Mouse (Mus musculus) 416B (cell line): ENCODE data around the gene Ubr7.
A peak's percentile ranks its signal among the peaks of the same experiment; 100 is the strongest.

Source experiments
- DNase-seq: peaks from one replicate; pipeline ENCODE4 v3.0.0; 2011; ENCODE audit warnings: low read depth

Ubr7 gene

GRCm38 (mm10) chr12:102757689-102758402 lies at the start of gene Ubr7, which contains the start of the genes Gm28051 and Gon7:
Gene Ubr7 (plus strand): TSS chr12:102757967.
Gene Gm28051 (minus strand): TSS chr12:102757765.
Gene Gon7 (minus strand): TSS chr12:102757803.
- DNase-seq: peak; percentile 97

GRCm38 (mm10) chr12:102708220-102708619 lies 49.5 kb upstream of the Ubr7 start:
- DNase-seq: peak; percentile 73

- DNase-seq: no peak
Observed at GRCm38 (mm10) chr12:102709896-102710295, 47.9 kb upstream of the Ubr7 start.

- DNase-seq: no peak
Observed at GRCm38 (mm10) chr12:102710851-102711375, 46.9 kb upstream of the Ubr7 start.

DNA sequence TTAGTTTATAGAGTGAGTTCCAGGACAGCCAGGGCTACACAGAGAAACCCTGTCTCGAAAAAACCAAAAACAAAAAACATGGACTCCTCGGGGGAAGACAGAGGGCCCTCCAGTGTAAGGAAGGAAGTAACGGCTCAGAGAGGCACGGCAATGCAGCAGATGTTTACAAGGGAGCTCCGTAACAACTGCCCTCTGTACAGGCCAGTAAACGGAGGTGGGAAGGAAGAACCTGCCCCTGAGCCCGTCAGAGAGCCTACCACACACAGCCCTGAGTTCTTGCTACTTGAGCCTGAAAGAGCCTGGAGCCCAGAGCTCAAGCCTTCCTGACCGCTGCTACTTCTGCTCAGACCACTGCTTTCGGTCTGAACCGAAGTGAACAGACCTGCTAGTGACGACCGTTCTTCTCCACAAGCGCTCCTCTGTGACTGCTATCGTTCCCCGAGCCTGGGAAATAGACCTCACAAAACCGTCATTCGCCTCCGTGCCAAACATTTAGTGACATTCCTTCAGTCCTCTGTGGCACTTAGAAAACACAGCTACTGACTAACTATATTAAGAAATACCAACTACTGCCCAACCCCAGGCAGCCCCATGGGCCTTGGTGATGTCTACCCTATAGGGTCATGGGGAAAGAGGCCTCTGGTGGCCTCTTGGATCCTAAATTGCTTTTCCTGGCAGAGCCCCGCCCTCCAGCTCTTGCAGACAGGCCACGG lies 44.5 kb upstream of the Ubr7 start:
- no peak for DNase-seq

GRCm38 (mm10) chr12:102714116-102714515 lies 43.7 kb upstream of the Ubr7 start:
- no peak for DNase-seq

- no peak for DNase-seq
Observed at GRCm38 (mm10) chr12:102714654-102715395, 42.9 kb upstream of the Ubr7 start.

GRCm38 (mm10) chr12:102719552-102720315 lies 38.0 kb upstream of the Ubr7 start:
- DNase-seq: peak; percentile 56

- no peak for DNase-seq
Observed at GRCm38 (mm10) chr12:102722451-102722850, 35.3 kb upstream of the Ubr7 start.

- peak; percentile 45 for DNase-seq
Observed at GRCm38 (mm10) chr12:102722966-102723365, 34.8 kb upstream of the Ubr7 start.

DNA sequence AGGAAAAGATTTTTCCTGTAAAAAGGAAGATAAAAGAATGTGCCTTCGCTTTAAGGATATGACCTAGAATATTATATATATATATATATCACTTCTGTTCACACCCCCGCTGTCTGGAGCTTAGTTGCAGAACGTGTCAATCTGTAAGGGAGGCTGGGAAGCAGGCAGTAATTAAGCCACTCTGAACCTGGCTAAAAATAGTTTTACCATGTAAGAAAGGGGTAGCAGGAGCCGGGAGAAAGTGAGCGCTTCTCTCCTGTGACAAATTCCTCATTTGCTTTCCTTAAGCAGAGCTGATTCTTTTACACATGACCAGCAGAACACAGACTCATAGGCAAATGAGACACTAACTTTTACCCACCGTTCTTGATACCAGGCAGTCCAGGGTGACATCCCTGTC lies 33.9 kb upstream of the Ubr7 start:
- DNase-seq: no peak

DNA sequence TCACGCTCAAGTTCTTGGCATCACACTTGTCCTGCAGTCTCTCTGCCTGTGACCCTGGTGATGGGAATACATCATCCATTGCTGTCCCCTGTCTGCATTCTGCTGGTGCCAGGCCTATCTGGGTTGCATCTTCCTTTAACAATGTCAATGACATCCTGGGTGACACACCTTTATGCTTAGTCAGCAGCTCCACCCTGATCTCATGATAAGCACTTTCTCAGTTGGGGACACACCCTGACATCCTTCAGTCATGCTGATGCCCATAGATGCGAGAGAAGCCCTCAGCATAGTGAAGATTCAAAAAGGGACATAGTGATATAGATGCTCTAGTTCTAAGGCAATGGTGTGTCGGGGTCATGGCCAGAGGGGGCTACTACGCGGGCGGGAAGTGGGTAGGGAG lies 32.6 kb upstream of the Ubr7 start:
- DNase-seq: no peak

DNA sequence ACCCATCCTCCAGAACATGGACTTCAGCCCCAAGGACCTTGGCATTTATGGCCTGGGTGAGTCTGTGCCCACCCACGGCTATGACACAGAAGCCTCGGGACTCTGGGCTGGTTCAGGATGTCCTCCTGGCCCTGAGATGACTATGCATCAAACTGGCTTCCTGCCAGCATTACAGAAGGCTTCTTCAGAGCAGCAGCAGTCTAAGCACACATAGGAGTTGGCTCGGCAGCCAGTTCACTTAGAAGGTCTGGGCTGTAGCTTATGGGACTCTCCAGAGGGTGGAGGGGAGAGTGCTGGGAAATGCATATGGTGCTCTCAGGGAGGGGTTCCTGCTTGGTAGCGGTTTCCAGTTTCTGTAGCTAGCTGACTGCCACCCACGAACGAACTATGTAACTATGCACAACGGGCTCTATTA lies 32.0 kb upstream of the Ubr7 start:
- DNase-seq: peak; percentile 49

DNA sequence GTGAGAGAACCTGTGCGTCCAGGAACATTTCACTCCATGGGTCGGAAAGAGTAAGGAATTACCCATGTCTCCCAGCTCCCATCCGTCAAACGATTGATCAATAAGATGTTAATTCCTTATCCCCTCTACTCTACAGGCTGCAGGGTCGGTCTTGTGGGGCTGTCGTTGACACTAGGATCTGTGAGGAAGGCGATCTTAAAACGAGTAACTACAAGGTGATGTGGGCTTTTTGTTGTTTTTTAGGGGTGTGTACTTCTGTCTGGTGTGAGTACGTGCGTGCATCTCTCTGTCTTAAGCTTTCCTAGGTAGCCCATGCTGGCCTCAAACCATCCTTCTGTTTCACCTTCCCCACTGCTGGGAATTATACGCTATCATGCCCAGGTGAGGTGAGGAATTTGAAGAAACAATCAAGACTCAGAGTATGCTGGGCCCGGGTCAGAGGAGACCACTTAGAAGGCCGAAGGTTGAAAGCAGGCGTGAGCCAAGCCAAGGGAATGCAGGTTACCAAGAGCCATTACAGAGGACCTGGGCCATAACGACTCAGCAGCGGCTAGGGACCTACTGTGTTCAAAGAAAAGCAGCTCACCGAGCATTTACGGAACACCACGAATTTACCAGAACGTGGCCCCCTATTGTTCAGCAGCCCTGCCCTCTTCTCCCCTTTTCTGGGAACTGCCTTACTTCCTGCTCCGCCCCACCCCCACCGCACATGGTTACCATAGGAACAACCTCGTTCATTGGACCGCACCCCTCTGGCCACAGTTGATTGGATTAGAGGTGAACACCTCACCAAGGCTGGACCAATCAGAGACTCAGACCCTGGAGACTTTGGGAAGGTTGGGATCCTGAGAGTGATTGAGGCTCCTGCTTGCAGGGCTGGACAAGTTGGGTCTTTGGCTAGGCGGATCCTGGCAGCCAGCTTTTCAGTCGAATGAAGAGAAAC lies 27.6 kb upstream of the Ubr7 start:
- DNase-seq: peak; percentile 41

DNA sequence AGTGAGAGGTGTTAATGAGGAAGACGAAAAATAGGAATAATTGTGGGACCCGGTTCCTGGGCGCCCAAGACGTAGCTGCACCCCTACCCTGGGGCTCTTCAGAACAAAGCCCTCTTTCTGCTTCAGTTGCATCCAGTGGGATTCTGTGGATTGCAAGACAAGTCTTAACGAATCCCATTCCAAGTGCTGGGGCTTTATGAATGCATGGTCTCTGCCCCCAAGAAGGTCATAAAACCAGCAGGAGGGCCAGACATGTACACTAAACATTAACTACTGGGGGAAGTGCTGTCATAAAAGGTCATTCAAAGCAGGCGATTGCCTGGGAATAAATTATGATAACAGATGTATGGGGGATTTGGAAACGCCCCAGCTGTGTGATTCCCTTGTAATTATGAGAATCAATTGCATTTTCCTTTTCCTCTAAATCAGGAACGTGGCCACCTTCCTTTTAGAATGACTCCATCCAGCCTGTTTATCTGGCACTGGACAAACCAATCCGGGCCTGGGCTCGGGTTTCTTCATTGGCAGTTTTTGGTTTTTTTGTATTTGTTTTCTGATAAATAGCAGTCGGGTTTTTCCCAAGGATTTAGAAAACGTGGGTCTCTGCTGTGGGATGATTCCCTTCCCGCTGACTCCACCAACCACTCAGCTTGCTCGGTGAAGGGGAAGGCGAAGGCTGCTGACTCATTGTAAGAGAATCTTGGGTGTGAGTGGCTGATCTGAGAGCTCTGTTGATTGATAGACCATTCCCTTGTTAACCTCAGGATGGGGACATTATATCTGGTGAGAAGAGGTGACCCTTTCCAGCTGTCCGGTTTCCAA lies 26.8 kb upstream of the Ubr7 start:
- DNase-seq: no peak

DNA sequence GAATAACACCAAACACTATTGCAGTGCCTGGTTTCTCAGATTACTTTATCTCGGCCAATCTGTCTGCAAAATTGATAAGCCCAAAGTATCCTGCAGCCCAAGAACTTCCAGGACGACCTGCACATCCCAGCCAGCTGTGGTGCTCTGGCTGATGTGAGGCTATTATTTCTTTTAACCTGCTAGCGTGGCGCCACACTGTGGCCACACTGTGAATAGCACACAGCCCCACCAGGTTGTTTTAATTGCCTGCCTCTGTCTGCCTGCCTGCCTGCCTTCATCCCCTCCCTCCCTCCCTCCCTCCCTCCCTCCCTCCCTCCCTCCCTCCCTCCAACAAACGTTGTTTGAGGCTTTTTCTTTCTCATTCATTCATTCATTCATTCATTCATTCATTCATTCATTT lies 24.4 kb upstream of the Ubr7 start:
- peak; percentile 72 for DNase-seq

DNA sequence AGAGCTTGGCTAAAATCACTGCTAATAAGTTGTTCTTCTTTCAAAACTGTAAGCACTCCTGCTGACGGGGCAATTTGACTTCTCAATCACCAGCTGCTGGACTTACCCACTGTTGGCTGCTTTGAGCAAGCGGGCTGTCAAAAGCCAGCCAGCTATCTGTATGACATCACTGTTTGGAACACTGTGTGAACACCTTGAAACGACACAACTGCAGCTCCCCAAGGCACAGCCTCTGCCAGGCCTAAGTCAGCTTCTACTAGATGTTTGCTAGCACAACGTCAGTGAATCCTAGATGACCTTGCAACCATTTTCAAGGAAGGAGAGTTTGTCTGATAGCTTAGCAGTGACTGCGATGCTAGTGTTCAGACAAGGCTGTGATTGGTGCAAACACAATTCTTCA lies 18.7 kb upstream of the Ubr7 start:
- DNase-seq: no peak

DNA sequence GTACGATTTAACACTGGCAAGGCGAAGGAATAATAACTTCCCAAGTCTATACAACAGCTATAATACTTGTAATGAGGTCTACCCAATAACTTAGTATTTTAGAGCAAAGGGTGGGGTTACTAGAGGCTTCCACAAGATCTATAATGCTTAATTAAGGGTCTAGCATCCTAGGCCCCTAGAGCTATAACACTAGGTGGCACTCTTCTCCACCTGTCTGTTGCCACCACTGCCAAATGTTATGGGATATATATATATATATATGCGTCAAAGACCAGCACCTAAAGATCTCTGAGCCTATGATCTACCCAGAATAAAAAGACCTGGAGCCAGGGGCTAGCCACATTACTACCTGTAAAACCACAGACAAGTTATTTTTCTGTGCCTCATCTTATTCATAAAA lies 17.5 kb upstream of the Ubr7 start:
- DNase-seq: peak; percentile 59

GRCm38 (mm10) chr12:102742056-102742455 lies 15.7 kb upstream of the Ubr7 start:
- no peak for DNase-seq
